Mouse (Mus musculus) embryonic fibroblast, embryonic 13.5 days (primary cell): ENCODE results near the gene Kirrel3.

Experiments
- CTCF ChIP-seq: IDR thresholded peaks from 2 replicates; pipeline ENCODE4 v1.5.1; 2011; ENCODE audit warnings: mild to moderate bottlenecking, control low read depth, low read length, moderate library complexity, borderline replicate concordance; ENCODE audit not compliant: insufficient read depth
- POLR2A ChIP-seq: IDR thresholded peaks from 2 replicates; pipeline ENCODE4 v1.6.1; 2011; ENCODE audit warnings: low read depth, mild to moderate bottlenecking, control low read depth, low read length, moderate library complexity

- TF ChIP-seq POLR2A (no peak), CTCF (no peak)
Measured at GRCm38 (mm10) chr9:34440721-34441120, 45.0 kb upstream of the Kirrel3 start.
